Mouse (Mus musculus): Measurements from ENCODE around the gene Ankrd9. TPM values are rescaled to one million over a fixed set of nuclear protein-coding genes. Genes with fewer than 3 reads are reported as not detected.

Gene Ankrd9
- total RNA-seq, 2 experiments from 2014 or later, result 2.2 to 3.6 TPM

DNA sequence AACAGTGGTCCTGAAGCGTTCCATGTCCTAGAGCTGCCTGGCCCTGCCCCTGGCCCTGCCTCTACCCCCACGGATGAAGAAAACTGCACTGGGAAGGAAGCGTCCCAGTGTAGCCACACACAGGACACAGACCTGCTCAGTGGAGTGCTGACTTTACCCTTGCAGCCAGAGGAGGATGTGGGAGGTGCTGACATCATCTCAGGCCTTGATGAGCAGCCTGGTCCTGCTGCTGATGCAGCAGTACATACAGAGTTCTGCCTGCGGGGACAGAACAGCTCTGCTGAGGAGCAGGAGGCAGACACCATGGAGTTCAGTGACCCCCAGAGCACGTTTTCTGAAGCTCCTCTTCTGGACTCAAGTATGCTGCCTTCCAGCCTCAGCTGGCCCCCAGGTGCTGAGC is 46.0 kb downstream of the Ankrd9 start:
- ATAC-seq (replicated peaks; ENCODE audit: low FRiP score, low TSS enrichment, poor library complexity, severe bottlenecking), result no peak

Other genes starting within 250 kb of the Ankrd9 start
- 19.0 and 42.1 TPM in 2 replicates for gene Wdr20, start 241.1 kb downstream of the Ankrd9 start, total RNA-seq (2014; fragmentation: Nextera tagmentation)
- 29.1 and 29.5 TPM in 2 replicates for gene Wdr20, start 241.1 kb downstream of the Ankrd9 start, total RNA-seq (2017)
- 0.42 and 0.67 TPM in 2 replicates for gene Mok, start 138.1 kb downstream of the Ankrd9 start, total RNA-seq (2014; fragmentation: Nextera tagmentation)
- gene Mok, start 138.1 kb downstream of the Ankrd9 start, total RNA-seq (2017), result 0.05 TPM in 1 of 2 replicates, not detected in the other
- gene Zfp839, start 128.8 kb downstream of the Ankrd9 start, total RNA-seq (2014; fragmentation: Nextera tagmentation), result 5.9 and 6.6 TPM in 2 replicates
- 3.8 and 5.4 TPM in 2 replicates for gene Zfp839, start 128.8 kb downstream of the Ankrd9 start, total RNA-seq (2017)
- gene Cinp, start 89.9 kb downstream of the Ankrd9 start, total RNA-seq (2014; fragmentation: Nextera tagmentation), result 71.9 and 72.2 TPM in 2 replicates
- gene Cinp, start 89.9 kb downstream of the Ankrd9 start, total RNA-seq (2017), result 138 and 161 TPM in 2 replicates
- 4.5 and 5.7 TPM in 2 replicates for gene Tecpr2, start 89.8 kb downstream of the Ankrd9 start, total RNA-seq (2014; fragmentation: Nextera tagmentation)
- 3.7 and 5.5 TPM in 2 replicates for gene Tecpr2, start 89.8 kb downstream of the Ankrd9 start, total RNA-seq (2017)
- 56.7 and 73.4 TPM in 2 replicates for gene Rcor1, start 60.3 kb upstream of the Ankrd9 start, total RNA-seq (2014; fragmentation: Nextera tagmentation)
- gene Rcor1, start 60.3 kb upstream of the Ankrd9 start, total RNA-seq (2017), result 44.1 and 55.3 TPM in 2 replicates
- 11.1 and 15.1 TPM in 2 replicates for gene Traf3, start 187.3 kb upstream of the Ankrd9 start, total RNA-seq (2014; fragmentation: Nextera tagmentation)
- gene Traf3, start 187.3 kb upstream of the Ankrd9 start, total RNA-seq (2017), result 8.9 and 14.4 TPM in 2 replicates
- gene 4930595D18Rik, start 205.5 kb upstream of the Ankrd9 start, total RNA-seq (2014; fragmentation: Nextera tagmentation), result not detected in 2 replicates
- gene 4930595D18Rik, start 205.5 kb upstream of the Ankrd9 start, total RNA-seq (2017), result not detected in 2 replicates

Data from megakaryocyte-erythroid progenitor cell, adult 5-6 weeks (primary cell).